Mouse (Mus musculus) neural tube, embryonic 10.5 days (tissue): ENCODE measurements around the gene Cldnd2.

Source experiments
- DNase-seq: peaks from one replicate; pipeline ENCODE4 v3.0.0-alpha.2; 2017; ENCODE audit warnings: low spot score; ENCODE audit errors: extremely low spot score

The Cldnd2 gene

GRCm38 (mm10) chr7:43490861-43491260 is 50.3 kb downstream of the Cldnd2 start:
- DNase-seq: no peak
